Mouse (Mus musculus) intestine, postnatal 0 days (tissue): ENCODE results near the gene Gng5. TPM values are rescaled to one million over a fixed set of nuclear protein-coding genes. Genes with fewer than 3 reads are reported as not detected.

Experiments
- ATAC-seq: fragments of 200-750 bp; cut with Nextera tagmentation; 2 replicates; pipeline ENCODE4 v1.8.0; 2017; ENCODE audit warnings: mild to moderate bottlenecking, moderate TSS enrichment, moderate library complexity
- H3K27ac ChIP-seq: fragments of 300-500 bp; sonication (generic); 2 replicates; pipeline ENCODE4 v1.5.1; 2014; ENCODE audit warnings: mild to moderate bottlenecking, low read depth, low read length, moderate library complexity
- H3K27me3 ChIP-seq: fragments of 300-500 bp; sonication (generic); replicated peaks from 2 replicates; pipeline ENCODE4 v1.6.1; 2014; ENCODE audit warnings: low read length, mixed read lengths; ENCODE audit not compliant: control insufficient read depth, insufficient read depth
- H3K36me3 ChIP-seq: fragments of 300-500 bp; sonication (generic); 2 replicates; pipeline ENCODE4 v1.6.1; 2014; ENCODE audit warnings: mild to moderate bottlenecking, moderate library complexity; ENCODE audit not compliant: control insufficient read depth, insufficient read depth
- H3K4me1 ChIP-seq: fragments of 300-500 bp; sonication (generic); replicated peaks from 2 replicates; pipeline ENCODE4 v1.6.1; 2014; ENCODE audit warnings: antibody characterized with exemption, low read length, mixed read lengths; ENCODE audit not compliant: control insufficient read depth, insufficient read depth
- H3K4me2 ChIP-seq: fragments of 300-500 bp; sonication (generic); replicated peaks from 2 replicates; pipeline ENCODE4 v1.6.1; 2014; ENCODE audit warnings: low read depth, mild to moderate bottlenecking, moderate library complexity
- H3K4me3 ChIP-seq: fragments of 300-500 bp; sonication (generic); 2 replicates; pipeline ENCODE4 v1.5.1; 2014; ENCODE audit warnings: low read depth, low read length
- H3K9ac ChIP-seq: fragments of 300-500 bp; sonication (generic); 2 replicates; pipeline ENCODE4 v1.6.1; 2014; ENCODE audit warnings: mild to moderate bottlenecking, low read depth, low read length
- H3K9me3 ChIP-seq: fragments of 300-500 bp; sonication (generic); 2 replicates; pipeline ENCODE4 v1.6.1; 2016; ENCODE audit warnings: mixed run types; ENCODE audit not compliant: control insufficient read depth
- CTCF ChIP-seq: sonication (generic); IDR thresholded peaks from 2 replicates; pipeline ENCODE4 v1.5.1; 2016; ENCODE audit warnings: low read depth, mild to moderate bottlenecking, control low read depth, antibody characterized with exemption, moderate library complexity
- WGBS: fragments of 180-500 bp; shearing (Covaris S2); extraction: QIAGEN DNeasy Blood & Tissue Kit; methylation state at CpG from one replicate; pipeline ENCODE4 v1.1.7; 2014; 5-methylcytosine and 5-hydroxymethylcytosine counted together
- polyA plus RNA-seq: library from polyadenylated mRNA; unstranded; fragments of >200 nt; fragmentation: Nextera tagmentation; extraction: Ambion mirVana; gene quantifications from 2 replicates; pipeline ENCODE4 v1.2.1, GENCODE M21; 2015

The Gng5 gene
- polyA plus RNA-seq, 1 experiment from 2014 or later = 1,144 TPM

DNA sequence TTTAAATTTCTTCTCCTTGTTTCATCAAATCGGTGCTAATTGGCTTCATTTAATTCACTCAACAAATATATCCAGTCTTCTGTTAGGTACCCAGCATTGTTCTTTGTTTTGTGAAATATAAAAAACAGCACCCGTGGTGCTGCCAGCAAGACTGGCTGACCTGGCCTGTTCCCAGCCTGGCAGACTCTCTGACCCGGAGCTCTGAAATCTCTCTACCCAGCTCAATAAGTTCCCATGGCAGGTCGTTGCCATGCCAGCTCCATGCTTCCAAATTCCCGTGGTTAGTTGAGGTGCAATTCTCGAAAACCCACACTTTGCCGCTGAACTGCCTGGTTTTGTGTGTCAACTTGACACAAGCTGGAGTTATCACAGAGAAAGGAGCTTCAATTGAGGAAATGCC, 55.2 kb downstream of the Gng5 start:
- Histone ChIP-seq H3K36me3 (no peaks in the 10 kb centered on the region), H3K4me2 (no peak overlapping the region), H3K4me3 (no peak overlapping the region), H3K4me1 (no peaks in the 10 kb centered on the region), H3K27me3 (no peaks in the 10 kb centered on the region), H3K9ac (no peak overlapping the region), H3K27ac (no peak overlapping the region), H3K9me3 (no peaks in the 10 kb centered on the region)
- ATAC-seq = no peak
- 84% methylated on average over 7 of the region's 7 CpGs for WGBS
- no peak for TF ChIP-seq CTCF

Other genes with a start within 250 kb of the Gng5 start
- 31.1 TPM in 2 replicates for gene Ssx2ip, start 95.2 kb upstream of the Gng5 start, polyA plus RNA-seq
- 8.1 and 8.3 TPM in 2 replicates for gene Ctbs, start 50.0 kb upstream of the Gng5 start, polyA plus RNA-seq
- gene Spata1, start 54 bp upstream of the Gng5 start, polyA plus RNA-seq = 1.3 and 1.9 TPM in 2 replicates
- 28.1 TPM in 2 replicates for gene Rpf1, start 21.6 kb downstream of the Gng5 start, polyA plus RNA-seq
- gene Uox, start 70.6 kb downstream of the Gng5 start, polyA plus RNA-seq = 0.10 TPM in 1 of 2 replicates, not detected in the other
- not detected in 2 replicates for gene Dnase2b, start 115.8 kb downstream of the Gng5 start, polyA plus RNA-seq
- not detected in 2 replicates for gene 4930503B20Rik, start 151.5 kb downstream of the Gng5 start, polyA plus RNA-seq
- 0.07 and 0.14 TPM in 2 replicates for gene Samd13, start 185.8 kb downstream of the Gng5 start, polyA plus RNA-seq